Mouse (Mus musculus) G1E-ER4 (cell line): ENCODE measurements around the gene Ppm1a. TPM values are rescaled to one million over a fixed set of nuclear protein-coding genes. Genes with fewer than 3 reads are reported as not detected.

ENCODE experiments used
- GATA1 ChIP-seq: IDR thresholded peaks from one replicate; pipeline ENCODE4 v1.8.0; 2012; ENCODE audit warnings: low read length, inconsistent platforms
- polyA plus RNA-seq: library from polyadenylated mRNA; stranded (reverse); fragments of >175 nt; gene quantifications from 2 replicates; pipeline ENCODE4 v1.2.3, GENCODE M21; 2012

The Ppm1a gene
- polyA plus RNA-seq, 1 experiment: 18.7 TPM

GRCm38 (mm10) chr12:72757596-72757995, 341 bp downstream of the Ppm1a start:
- no peak for TF ChIP-seq GATA1

GRCm38 (mm10) chr12:72759956-72760355, 2.7 kb downstream of the Ppm1a start:
- no peak for TF ChIP-seq GATA1

GRCm38 (mm10) chr12:72760376-72761229, 3.3 kb downstream of the Ppm1a start:
- no peak for TF ChIP-seq GATA1

- TF ChIP-seq GATA1: no peak
These were observed 4.0 kb downstream of the Ppm1a start for GRCm38 (mm10) chr12:72761230-72761648.

- no peak for TF ChIP-seq GATA1
These were observed 4.5 kb downstream of the Ppm1a start for GRCm38 (mm10) chr12:72761649-72762261.

- no peak for TF ChIP-seq GATA1
These were observed 5.2 kb downstream of the Ppm1a start for GRCm38 (mm10) chr12:72762502-72762901.

GRCm38 (mm10) chr12:72763156-72763555, 5.9 kb downstream of the Ppm1a start:
- no peak for TF ChIP-seq GATA1

- no peak for TF ChIP-seq GATA1
These were observed 10.6 kb downstream of the Ppm1a start for GRCm38 (mm10) chr12:72767809-72768208.

GRCm38 (mm10) chr12:72768230-72768629, 11.0 kb downstream of the Ppm1a start:
- TF ChIP-seq GATA1: no peak

- TF ChIP-seq GATA1: no peak
These were observed 12.4 kb downstream of the Ppm1a start for GRCm38 (mm10) chr12:72769546-72770230.

- no peak for TF ChIP-seq GATA1
These were observed 13.9 kb downstream of the Ppm1a start for GRCm38 (mm10) chr12:72771153-72771552.

GRCm38 (mm10) chr12:72771711-72772110, 14.5 kb downstream of the Ppm1a start:
- TF ChIP-seq GATA1: no peak

GRCm38 (mm10) chr12:72773921-72774320, 16.7 kb downstream of the Ppm1a start:
- no peak for TF ChIP-seq GATA1

- TF ChIP-seq GATA1: no peak
These were observed 20.0 kb downstream of the Ppm1a start for GRCm38 (mm10) chr12:72777244-72777643.

GRCm38 (mm10) chr12:72780136-72780535, 22.9 kb downstream of the Ppm1a start:
- TF ChIP-seq GATA1: no peak

GRCm38 (mm10) chr12:72785183-72785930, 28.1 kb downstream of the Ppm1a start:
- TF ChIP-seq GATA1: no peak

GRCm38 (mm10) chr12:72786551-72786950, 29.3 kb downstream of the Ppm1a start:
- no peak for TF ChIP-seq GATA1
